In the genomic region with DNA sequence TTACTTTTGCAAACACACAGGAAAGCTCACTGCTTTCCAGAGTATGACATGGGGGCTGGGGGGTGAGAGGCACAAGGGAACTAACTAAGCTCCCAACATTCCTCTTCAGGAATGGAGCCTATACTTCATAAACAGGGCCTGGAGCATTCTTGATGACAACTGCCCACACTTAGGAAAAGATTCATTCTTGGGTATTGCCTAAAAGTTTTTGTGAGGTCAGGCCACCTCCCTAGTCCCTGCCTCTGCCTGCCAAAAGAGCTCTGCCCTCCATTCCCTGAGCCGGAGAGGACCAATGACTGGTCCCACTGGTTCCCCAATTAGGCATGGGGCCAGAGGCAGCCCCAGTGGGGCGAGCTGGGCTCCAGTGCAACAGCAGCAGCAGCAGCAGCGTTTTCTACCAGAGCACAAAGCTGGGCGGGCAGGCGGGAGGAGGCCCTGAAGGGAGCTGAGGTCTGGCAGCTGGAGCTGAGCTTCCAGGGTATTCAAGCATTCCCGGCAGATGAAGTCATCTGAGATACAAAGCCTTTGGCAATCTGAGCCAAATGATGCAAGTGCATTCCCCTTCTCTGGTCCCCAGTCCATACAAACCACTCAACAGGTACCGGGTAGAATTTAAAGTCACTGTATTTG, we compare ENCODE assay signal across 8 mouse cellular contexts.
DNase-seq lines count a peak whose midpoint lies in the region.

No protein-coding gene starts in this region.

- H3K9me3 ChIP-seq in hindbrain, embryonic 10.5 days, result no peaks in the 10 kb centered on the region

- peaks cover 34% of the 10 kb centered on the region for H3K4me1 ChIP-seq in hindbrain, embryonic 10.5 days (replicated peaks)

- no peaks in the 10 kb centered on the region for H3K27me3 ChIP-seq in hindbrain, embryonic 10.5 days (ENCODE audit: insufficient read depth, poor library complexity, severe bottlenecking)

- no peak overlapping the region; the same call in 1 of the 2 replicates for H3K4me3 ChIP-seq in hindbrain, embryonic 10.5 days

- H3K27ac ChIP-seq in hindbrain, embryonic 10.5 days, result peak overlapping the region; percentile 86

- peaks cover 42% of the 10 kb centered on the region for H3K36me3 ChIP-seq in hindbrain, embryonic 10.5 days

- peak; percentile 90 for DNase-seq in 3134 (ENCODE audit: extremely low read depth, insufficient read length, low spot score)
- peak; percentile 8 to 33 for DNase-seq in adrenal gland, postnatal 4 days (ENCODE audit: low spot score in 2 of 2)
- peak; percentile 13 to 52 for DNase-seq in frontal cortex, adult 2 months (ENCODE audit: extremely low spot score in 1 of 2, low spot score in 1 of 2)
- DNase-seq in hindbrain, embryonic 10.5 days (ENCODE audit: low spot score), result peak; percentile 71
- peak; percentile 26 for DNase-seq in left cerebral cortex, adult 11 months (ENCODE audit: low spot score)
- peak; percentile 72 for DNase-seq in lung, postnatal 14 days
- DNase-seq in right cerebral cortex, postnatal 10 days (ENCODE audit: low spot score in 2 of 2), result peak; percentile 79 to 80
- DNase-seq in spleen, postnatal 4 days (ENCODE audit: low spot score in 2 of 2), result no peak

- WGBS in hindbrain, embryonic 10.5 days, result 19% methylated on average over 7 of the region's 7 CpGs

Comparison
In these comparisons a context has a peak if more than half of its experiments do, and no peak if none do; other contexts are left out.
1. DNase-seq: peak in 3134 (single experiment), adrenal gland, postnatal 4 days (2 of 2), frontal cortex, adult 2 months (2 of 2), hindbrain, embryonic 10.5 days (single experiment), left cerebral cortex, adult 11 months (single experiment), lung, postnatal 14 days (single experiment) and right cerebral cortex, postnatal 10 days (2 of 2); none in spleen, postnatal 4 days (0 of 2).